Mouse (Mus musculus) right cerebral cortex, adult 2 months (tissue): ENCODE data around the gene Ubald1.

ENCODE experiments used
- DNase-seq, 2 experiments: peaks; one replicate each; pipeline ENCODE4 v3.0.0; 2021 to 2022; ENCODE audit warnings: low spot score in 2 of 2

Gene Ubald1

DNA sequence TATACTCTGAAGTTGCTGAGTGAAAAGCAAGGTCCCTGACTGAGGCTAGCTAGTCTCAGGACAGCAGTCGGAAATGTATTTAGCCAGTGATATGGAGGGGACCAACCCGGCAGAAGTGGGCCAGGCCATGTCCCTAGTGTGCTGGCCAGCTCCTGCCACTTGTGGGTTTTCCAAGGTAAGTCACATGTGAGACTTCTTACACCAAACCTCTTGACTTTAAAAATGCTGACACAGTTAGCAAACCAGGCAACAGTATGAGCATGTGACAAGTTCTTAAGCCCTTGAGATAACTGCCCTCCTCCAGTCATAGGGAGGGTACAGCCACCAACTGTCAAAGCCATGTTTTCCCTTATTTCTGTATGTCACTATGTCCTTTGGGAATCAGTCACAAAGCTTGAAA is 8.2 kb downstream of the Ubald1 start:
- no peak for DNase-seq

DNA sequence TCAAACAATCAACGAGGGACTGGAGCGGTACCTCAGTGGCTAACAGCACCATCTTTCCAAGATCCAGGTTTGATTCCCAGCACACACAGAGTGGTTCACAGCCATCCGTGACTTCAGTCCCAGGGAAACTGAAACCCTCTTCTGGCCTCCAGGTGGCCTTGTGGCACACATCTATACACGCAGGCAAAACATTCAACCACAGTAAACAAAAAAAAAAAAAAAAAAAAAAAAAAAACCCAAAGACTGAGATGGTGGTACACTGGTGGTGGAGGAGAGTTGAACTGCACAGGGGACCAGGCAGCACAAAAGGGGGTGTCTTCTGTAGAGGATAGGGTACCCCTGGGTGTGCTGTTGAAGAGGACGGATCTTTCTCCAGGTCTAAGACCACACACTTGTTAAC is 9.6 kb downstream of the Ubald1 start:
- DNase-seq, result no peak

DNA sequence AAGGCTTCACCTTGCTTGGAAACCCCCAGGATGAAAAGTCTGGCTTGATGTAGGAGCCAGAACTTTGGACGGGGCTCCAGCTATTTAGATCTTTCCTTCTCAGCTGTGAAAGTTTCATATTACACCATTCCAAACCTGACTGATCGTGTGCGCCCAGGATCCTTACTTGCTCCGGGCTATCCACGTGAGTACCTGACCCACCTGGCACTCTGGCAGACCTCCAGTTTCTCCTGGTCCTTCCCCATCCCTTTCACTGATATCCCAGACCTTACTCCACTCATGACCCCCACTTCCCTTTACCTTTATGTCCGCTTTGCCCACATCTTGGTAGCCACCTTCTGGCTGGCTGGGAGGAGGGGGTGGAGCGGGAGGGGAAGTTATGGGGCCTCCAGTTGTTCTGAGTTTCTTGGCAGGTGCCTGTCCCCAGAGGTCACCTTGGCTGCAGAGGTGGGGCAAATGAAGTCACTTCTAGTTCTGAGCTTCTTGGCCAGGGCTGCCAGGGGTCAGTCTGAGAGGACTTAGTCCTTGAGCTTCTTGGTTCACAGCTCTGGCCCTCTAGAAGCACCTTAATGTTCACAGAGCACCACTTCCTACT is 13.9 kb downstream of the Ubald1 start:
- DNase-seq, result no peak

DNA sequence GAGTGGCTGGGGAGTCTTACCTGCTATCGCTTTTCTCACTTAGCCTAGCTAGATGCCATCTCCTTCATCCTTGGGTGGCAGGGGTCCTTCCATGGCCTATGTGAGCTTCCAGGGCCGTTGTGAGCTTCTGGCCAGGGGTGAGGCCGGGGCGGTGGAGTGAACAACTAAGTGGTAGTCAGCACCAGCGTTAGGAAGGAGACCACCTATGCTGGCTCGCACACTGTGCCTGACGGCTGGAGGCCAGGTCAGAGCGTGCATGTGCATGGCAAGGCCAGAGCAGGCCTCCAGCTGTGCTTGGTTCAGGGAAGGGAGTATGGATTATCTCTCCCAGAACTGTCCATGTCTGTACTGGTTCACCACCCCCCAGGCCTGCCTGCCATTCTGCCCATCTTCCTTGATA is 16.4 kb downstream of the Ubald1 start:
- DNase-seq, result no peak

DNA sequence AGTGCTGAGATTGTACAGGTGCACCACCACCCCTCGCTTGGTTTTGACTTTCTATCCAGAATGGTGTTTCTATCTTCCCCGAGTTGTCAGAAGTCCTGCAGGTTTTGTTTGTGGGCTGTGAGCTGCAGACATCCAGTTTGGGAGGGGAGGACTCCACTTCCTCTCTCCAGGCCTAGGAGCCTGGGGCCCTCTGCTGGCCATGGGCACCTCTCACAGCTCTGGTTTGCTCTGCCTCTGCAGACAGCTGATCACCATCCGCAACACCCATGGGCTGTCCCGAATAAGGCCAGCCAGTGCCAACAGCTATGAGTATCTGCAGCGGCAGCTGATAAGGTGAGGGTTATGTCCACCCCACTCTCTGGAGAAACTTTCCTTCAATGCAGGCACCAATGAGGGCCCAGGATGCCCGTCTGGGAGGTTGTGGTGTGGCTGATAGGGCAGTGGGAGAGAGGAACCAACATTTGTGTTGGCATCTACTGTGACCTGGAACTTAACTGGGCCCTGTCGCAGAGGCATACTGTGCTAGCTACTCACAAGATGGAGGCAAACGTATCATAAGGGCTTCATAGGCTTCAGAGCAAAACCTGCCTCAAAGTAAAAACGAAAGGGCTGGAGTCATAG is 17.1 kb downstream of the Ubald1 start:
- peak; percentile 70 to 72 for DNase-seq

DNA sequence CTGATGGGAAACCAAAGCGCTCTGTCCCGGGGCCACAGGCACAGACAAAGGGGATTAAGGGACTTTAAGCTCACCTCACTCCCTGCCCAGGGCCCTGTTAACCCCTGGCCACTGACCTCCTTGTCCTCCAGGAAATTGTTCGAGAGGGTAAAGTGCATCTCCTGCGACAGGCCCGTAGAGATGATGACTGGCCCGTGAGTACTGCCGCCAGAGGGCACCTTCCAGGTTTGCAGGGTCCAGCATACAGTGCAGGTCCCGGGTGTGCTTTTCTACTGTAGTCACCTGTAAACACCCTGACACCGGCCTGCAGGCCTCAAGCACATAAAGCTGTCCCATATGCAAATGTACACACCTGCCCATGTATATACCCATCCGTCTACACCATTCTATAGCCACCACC is 18.7 kb downstream of the Ubald1 start:
- DNase-seq, result no peak

DNA sequence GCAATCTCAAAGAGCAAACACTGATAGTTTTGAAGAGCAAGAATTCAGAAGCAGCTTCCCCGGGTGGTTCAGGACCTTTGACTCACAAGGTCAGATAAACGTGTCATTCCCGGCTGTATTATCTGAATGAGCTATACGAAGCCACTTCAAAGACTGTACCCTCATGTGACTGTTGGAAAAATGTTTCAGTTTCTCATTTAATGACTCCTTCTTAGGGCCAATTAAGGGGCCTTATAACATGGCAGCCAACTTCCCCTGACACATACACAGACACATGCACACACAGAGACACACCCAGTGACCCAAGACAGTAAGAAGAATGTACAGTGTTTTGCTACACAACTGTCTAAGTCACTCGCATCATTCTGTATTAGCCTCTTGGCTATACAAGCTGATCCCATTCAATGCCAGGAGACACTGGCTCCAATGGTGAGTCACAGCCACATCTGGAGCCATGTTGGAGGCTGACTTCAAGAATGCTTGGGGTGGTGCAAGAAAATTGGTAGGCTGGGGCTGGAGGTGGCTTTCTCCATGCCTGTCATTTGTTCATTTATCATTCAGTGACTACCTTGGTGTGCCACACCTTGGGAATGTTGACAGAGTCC is 25.0 kb downstream of the Ubald1 start:
- no peak for DNase-seq

DNA sequence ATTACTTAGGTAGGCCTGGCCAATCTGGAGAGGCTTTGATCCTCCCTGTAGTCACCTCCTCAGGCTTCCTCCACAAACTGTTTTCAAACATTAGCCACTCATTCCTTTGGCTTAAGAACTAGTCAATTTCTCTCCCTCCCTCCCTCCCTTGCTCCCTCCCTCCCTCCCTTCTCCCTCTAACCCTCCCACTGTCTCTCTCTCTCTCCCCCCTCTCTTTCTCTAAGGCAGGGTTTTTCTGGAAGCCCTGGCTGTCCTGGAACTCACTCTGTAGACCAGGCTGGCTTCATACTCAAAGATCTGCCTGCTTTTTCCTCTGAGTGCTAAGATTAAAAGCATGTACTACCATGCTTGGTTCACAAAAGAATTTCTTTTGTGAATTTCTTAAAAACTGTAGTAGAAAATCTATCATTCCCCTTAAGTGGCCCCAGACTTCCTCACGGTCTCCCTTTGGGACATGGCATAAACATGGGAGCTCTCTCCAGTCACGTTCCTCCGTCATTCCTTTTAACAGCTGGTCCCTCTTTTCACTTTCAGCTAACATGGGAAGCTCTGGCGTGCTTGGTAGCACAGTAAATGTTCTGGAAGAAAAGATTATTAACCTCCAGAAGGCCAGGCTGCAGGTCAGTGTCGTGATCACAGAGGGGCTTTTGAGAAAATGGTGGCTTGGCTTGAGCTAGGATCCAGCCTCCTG is 29.0 kb downstream of the Ubald1 start:
- DNase-seq, result no peak

DNA sequence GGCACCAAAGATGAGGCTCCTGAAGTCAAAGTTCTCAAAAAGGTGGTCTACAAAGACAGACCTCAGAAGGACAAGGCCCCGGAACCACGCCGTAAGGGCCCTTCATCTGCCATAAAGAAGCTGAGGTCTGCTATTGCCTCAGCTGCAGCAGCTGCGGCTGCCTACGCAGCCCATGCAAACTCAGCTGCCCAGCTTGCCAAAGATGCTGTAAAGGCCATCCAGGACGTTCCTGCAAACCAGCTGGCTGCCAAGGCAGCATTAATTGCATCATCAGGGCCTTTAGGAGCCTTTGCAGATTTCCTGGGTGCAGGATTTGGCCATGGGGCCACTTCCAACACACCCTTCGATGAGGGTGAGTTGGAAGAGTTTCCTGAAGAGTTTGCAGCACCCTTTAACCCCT is 29.8 kb downstream of the Ubald1 start:
- no peak for DNase-seq

DNA sequence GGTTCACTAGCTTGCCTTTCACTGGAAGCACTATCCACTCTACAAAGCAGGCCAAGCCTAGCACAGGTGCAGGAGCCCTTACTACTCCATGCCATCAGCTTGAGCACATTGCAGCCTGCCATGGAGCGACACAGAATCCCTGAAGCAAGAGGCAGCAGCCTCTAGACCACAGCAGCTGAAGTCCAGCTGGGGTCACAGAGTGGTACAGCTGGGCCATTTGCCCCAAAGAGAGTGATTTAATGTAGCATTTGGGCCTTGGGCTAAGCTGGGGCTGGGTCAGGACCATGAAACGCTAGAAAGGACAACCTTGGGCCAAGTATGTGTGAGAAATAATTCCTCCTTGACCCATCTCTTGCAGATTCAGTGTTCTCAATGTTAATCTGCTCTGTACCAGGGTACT is 32.0 kb downstream of the Ubald1 start:
- DNase-seq, result no peak

DNA sequence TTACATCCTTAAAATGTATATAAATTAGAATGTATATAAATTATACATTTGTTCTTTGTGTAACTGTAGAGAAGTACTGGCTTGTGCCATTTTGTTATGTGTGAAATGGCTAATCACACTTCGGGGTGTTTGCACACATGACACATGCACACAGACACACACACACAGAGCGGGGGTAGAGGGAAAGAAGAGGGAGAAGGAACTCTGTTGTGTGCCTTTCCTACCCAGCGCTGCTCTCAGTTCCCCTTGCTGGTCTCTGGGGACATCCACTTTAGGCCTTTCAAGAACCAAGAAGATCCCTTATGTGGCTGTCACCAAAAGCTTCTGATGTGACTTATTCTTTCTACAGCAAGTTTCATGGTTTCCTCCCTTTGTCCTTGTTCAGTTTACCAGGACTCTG is 33.1 kb downstream of the Ubald1 start:
- DNase-seq, result no peak

DNA sequence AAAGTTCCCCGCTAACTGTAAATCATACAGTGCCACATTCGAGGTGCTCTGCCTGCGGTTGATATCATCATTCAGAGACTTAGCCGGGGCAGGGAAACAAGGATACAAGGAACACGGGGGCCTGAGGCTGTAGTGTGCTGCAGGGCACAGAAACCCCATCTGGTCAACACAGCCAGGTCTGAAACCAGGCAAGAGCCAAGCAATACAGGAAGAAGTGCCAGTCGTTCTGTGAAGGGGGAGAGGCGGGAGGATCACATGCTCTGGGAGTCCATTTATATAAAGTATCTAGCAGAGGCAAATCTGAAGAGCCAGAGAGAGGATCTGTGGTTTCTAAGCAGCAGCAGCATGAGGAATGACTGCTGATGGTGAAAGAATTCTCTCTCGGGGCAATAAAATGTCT is 39.9 kb downstream of the Ubald1 start:
- no peak for DNase-seq

DNA sequence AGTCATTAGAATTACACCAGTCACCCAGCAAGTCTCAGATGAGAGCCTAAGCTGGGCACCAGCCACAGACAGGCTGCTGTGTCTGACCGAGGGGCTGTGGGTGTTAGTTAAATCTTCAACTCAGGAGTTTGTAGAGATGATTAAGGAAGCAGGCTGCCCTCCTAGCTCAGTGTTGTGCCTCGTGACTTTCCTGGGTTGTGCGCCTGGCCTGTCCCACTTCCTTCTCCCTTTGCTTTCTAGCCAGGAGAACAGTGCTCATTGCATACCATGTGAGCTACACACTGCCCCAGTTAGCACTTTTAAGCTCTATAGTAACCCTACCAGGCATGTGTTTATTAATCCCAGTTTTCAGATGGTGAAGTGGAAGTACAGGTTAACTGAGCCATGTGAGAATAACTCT is 40.6 kb downstream of the Ubald1 start:
- DNase-seq, result no peak

DNA sequence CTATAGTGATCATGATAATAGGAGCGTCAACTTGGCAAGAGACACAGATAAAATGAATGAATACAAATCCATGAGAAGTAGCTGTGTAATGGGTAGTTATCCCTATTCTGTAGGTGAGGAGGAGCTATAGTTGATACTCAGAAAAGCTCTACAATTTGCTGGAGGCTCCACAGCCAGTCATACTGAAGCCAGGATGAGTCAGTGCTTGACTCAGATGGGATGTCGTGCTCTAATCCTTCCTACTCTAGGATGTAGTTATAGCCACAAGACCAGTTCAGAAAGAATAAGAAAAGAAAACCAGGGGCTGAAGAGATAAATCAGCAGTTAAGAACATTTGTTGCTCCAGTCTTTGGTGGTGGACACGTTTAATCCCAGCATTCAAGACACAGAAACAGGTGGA is 42.5 kb downstream of the Ubald1 start:
- no peak for DNase-seq

DNA sequence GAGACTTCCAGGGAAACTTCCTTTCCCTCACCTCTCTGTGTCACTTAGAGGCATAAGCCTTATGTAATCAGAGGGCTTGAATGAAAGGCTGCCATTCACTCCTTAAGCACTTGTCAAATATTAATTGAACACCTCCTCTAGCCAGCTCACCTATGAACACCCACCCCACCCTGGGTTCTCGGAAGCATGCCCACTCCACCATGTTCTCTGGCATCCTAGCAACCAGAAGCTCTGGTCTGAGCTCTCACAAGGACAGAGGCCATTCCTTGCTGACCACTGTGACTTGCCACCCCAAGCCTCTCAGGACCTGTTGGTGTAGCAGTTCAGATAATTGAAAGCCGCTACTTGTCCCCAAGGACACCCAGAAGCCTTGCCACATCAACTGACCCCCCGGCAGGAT is 44.9 kb downstream of the Ubald1 start, which contains the start of gene 4930562C15Rik:
4930562C15Rik (plus strand) TSS at position 226 of the 400 bp plus-strand sequence.
- DNase-seq, result no peak

DNA sequence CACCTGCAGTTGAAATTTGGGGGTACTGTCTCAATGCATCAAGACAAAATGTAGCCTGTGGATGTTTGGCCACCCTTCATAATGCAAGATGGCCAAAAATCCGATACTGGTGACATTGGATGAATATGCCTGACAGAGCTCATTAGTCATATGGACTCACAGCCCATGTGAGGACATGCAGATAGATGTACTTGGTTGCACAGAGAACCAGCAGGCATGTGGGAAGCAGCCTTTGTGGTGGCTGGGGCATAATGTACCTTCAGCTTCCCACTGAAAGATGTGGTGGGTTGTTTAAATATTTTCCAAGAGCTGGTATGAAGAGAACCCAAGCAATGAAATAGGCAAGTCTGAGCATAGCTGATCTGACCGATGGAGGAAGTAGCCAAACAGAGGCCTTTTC is 46.3 kb downstream of the Ubald1 start:
- peak in 1 of 2 experiments; percentile 27 for DNase-seq

DNA sequence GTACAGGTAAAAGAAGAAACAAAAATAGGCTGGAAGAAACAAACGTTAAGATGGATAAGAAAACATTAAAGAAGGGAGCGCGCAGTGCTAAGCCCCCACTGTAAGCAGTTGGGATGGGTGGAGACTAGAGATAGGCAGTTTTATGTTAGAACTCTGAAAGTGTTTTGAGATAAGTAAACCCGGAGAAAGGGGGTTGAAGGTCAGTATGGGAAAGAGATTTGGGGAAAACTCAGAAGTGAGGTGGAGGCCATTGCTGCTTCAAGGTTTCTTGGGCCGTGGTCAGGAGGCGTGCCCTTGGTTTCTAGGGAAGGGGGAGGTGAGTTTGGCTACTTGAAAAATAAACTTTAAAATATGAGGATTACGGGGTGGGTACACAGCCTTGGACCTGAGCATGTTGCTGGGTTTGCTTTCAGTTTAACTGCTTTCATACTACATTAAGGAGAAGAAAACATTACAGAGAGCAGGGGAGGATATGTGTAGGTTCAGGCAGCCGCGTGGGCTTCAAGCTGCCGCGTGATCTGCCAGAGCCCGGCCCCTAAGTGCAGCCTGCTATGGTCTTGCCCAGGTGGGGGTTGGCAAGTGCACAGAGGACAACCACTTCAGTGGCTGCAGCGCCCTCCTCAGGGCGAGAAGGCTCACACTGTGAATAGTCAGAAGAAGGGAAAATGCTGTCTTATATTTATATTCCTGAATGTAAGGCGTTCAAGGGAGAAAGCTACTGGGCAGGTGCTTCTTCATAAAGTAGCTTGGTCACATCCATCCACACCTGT is 48.3 kb downstream of the Ubald1 start:
- DNase-seq, result peak; percentile 48 to 61

DNA sequence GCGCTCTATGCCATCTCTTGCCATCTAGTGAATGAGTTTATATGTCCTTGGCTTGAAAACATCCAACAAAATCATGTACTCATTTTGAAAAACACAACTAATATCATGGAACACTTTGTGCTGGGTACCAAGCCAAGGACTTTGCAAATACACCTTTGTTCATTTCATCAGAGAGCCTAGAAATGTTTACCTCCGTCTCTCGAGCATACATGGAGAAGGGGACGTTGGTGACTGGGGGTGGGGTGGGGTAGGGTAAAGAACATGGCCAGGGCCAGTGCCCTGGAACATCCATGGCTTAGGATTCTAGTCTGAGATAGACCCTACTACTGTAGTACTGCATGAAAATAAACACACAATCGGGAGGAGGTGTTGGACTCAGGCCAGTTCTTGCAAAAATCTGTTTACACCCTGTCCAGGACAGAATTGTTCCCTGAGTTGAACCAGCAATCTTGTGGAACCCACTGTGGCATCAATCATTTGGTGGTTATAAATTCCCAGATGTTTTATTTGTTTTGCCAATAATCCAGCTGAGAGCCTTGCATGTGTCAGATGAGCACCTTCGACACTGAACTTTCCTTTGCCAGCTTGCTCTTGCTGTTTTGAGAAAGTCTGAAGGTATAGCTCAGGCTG is 50.7 kb downstream of the Ubald1 start:
- DNase-seq, result no peak

DNA sequence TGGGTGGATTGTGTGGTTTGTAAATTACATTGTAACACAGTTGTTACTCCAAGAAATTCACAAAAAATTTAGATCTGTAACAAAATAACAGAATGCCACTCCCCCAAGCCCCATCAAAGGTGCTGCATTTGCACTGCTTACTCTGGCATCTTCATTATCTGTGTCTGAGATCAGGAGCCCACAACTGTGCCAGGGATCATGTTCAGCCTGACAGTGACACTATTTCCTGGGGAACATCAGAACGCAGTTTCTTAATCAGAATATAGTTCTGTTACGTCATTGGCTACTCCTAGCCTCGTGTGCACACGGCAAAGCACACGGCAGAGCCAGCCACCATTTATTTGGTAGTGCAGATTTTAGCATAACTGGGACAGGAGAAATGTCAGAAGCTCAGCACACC is 52.5 kb downstream of the Ubald1 start:
- DNase-seq, result no peak
